Mouse (Mus musculus): ENCODE results near the gene Tm4sf4.

- no peak for TF ChIP-seq CTCF (IDR thresholded peaks at IDR 0.05; ENCODE audit: extremely low read depth, insufficient read depth, insufficient read length, insufficient replicate concordance)
- no peak for TF ChIP-seq POLR2A (IDR thresholded peaks at IDR 0.05; ENCODE audit: low read depth, low read length)
Measured at GRCm38 (mm10) chr3:57481981-57482380, 56.9 kb downstream of the Tm4sf4 start.
